Mouse (Mus musculus): Measurements from ENCODE around the gene Rft1. TPM values are rescaled to one million over a fixed set of nuclear protein-coding genes. Genes with fewer than 3 reads are reported as not detected.

Rft1 gene
- polyA plus RNA-seq, 1 experiment from 2014 or later: 10.3 TPM

- Histone ChIP-seq H3K27ac (replicated peaks) (no peak overlapping the region), H3K9ac (no peak overlapping the region), H3K4me2 (no peak overlapping the region), H3K4me3 (no peak overlapping the region), H3K27me3 (replicated peaks) (no peaks in the 10 kb centered on the region; the same call in 1 of the 2 replicates), H3K4me1 (0 out of 2 replicates have a peak, but pooled peaks cover 2% of the 10 kb centered on the region), H3K9me3 (no peaks in the 10 kb centered on the region), H3K36me3 (no peaks in the 10 kb centered on the region)
- no peak for ATAC-seq (ENCODE audit: extremely low read depth, insufficient number of reproducible peaks, low FRiP score, low TSS enrichment)
- WGBS: 56% methylated on average over 8 of the region's 8 CpGs
Measured at GRCm38 (mm10) chr14:30645066-30645465, 9.1 kb upstream of the Rft1 start.

- Histone ChIP-seq H3K9me3 (no peaks in the 10 kb centered on the region), H3K4me1 (0 out of 2 replicates have a peak, but pooled peaks cover 5% of the 10 kb centered on the region), H3K27me3 (replicated peaks) (no peaks in the 10 kb centered on the region; the same call in 1 of the 2 replicates), H3K9ac (no peak overlapping the region), H3K36me3 (no peaks in the 10 kb centered on the region), H3K4me3 (no peak overlapping the region), H3K4me2 (no peak overlapping the region), H3K27ac (replicated peaks) (no peak overlapping the region)
- ATAC-seq (ENCODE audit: extremely low read depth, insufficient number of reproducible peaks, low FRiP score, low TSS enrichment): no peak
- WGBS: 64% methylated on average over 1 of the region's 1 CpGs
Measured at GRCm38 (mm10) chr14:30646486-30646885, 7.7 kb upstream of the Rft1 start.

GRCm38 (mm10) chr14:30648478-30648877 lies 5.7 kb upstream of the Rft1 start:
- Histone ChIP-seq H3K4me1 (0 out of 2 replicates have a peak, but pooled peaks cover 5% of the 10 kb centered on the region), H3K27me3 (replicated peaks) (no peaks in the 10 kb centered on the region; the same call in 1 of the 2 replicates), H3K36me3 (no peaks in the 10 kb centered on the region), H3K4me3 (no peak overlapping the region), H3K9me3 (no peaks in the 10 kb centered on the region), H3K27ac (replicated peaks) (no peak overlapping the region), H3K4me2 (no peak overlapping the region), H3K9ac (no peak overlapping the region)
- ATAC-seq (ENCODE audit: extremely low read depth, insufficient number of reproducible peaks, low FRiP score, low TSS enrichment): no peak
- WGBS: 47% methylated on average over 3 of the region's 3 CpGs

DNA sequence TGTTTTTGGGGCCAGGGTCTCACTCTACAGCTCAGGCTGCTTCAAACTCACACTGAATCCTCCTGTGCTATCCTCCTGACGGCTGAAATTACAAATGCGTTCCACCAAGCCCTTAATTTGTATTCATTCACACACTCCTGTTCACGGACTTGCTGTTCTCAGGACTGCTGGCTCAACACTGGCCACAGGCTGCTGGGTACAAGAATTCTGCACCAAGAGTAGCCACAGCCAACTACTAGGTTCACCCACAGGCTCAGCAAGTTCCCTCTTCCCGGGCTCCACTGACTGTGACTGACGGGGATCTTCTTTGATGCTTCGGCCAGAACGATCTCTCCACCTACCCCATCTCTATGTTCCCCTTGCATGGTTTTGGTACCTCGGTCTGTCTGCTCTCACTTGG lies 4.4 kb upstream of the Rft1 start:
- Histone ChIP-seq H3K4me1 (peaks cover 7% of the 10 kb centered on the region), H3K27me3 (replicated peaks) (no peaks in the 10 kb centered on the region; the same call in 1 of the 2 replicates), H3K4me2 (no peak overlapping the region), H3K36me3 (no peaks in the 10 kb centered on the region), H3K27ac (replicated peaks) (no peak overlapping the region), H3K9me3 (no peaks in the 10 kb centered on the region), H3K9ac (no peak overlapping the region), H3K4me3 (no peak overlapping the region)
- 79% methylated on average over 8 of the region's 8 CpGs for WGBS
- ATAC-seq (ENCODE audit: extremely low read depth, insufficient number of reproducible peaks, low FRiP score, low TSS enrichment): no peak

DNA sequence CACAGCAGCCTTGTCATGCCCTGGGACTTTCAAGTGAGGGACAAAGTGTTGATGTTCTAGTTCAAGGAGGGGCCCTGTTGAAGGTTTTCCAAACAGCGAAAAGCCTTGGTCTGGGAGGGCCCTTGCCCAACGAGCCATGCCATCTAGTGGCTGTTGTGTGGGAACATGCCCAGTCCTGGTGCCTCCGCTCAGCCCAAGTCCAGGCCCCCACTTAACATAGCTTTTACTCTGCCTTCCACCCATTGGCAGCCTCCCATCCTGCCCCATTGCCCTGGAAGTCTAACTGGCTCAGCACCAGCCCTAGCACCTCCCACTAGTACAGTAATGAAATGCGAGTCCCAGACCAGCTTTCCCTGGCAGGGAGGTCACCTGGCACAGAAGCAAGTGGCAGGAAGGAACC lies 3.2 kb upstream of the Rft1 start:
- H3K27ac ChIP-seq (replicated peaks): no peak overlapping the region
- no peak overlapping the region for H3K9ac ChIP-seq
- no peaks in the 10 kb centered on the region for H3K9me3 ChIP-seq
- peak; percentile 69; the same call in 1 of the 2 replicates for ATAC-seq (ENCODE audit: extremely low read depth, insufficient number of reproducible peaks, low FRiP score, low TSS enrichment)
- no peaks in the 10 kb centered on the region; the same call in 1 of the 2 replicates for H3K27me3 ChIP-seq (replicated peaks)
- H3K4me1 ChIP-seq: peaks cover 11% of the 10 kb centered on the region
- WGBS: 9% methylated on average over 4 of the region's 4 CpGs
- H3K4me2 ChIP-seq: no peak overlapping the region
- H3K4me3 ChIP-seq: no peak overlapping the region
- no peaks in the 10 kb centered on the region for H3K36me3 ChIP-seq

GRCm38 (mm10) chr14:30654691-30655228 lies 600 bp downstream of the Rft1 start:
- ATAC-seq (ENCODE audit: extremely low read depth, insufficient number of reproducible peaks, low FRiP score, low TSS enrichment): no peak
- no peaks in the 10 kb centered on the region; the same call in 1 of the 2 replicates for H3K27me3 ChIP-seq (replicated peaks)

GRCm38 (mm10) chr14:30655531-30655930 lies 1.4 kb downstream of the Rft1 start:
- H3K4me1 ChIP-seq: peaks cover 9% of the 10 kb centered on the region
- H3K27ac ChIP-seq (replicated peaks): no peak overlapping the region
- H3K36me3 ChIP-seq: peaks cover 26% of the 10 kb centered on the region
- no peaks in the 10 kb centered on the region for H3K9me3 ChIP-seq
- H3K9ac ChIP-seq: no peak overlapping the region
- no peak overlapping the region for H3K4me3 ChIP-seq
- WGBS: 76% methylated on average over 1 of the region's 1 CpGs
- ATAC-seq (ENCODE audit: extremely low read depth, insufficient number of reproducible peaks, low FRiP score, low TSS enrichment): no peak
- no peaks in the 10 kb centered on the region for H3K27me3 ChIP-seq (replicated peaks)
- H3K4me2 ChIP-seq: no peak overlapping the region

More at GRCm38 (mm10) chr14:30654691-30655228, 600 bp downstream of the Rft1 start:
- WGBS: 49% methylated on average over 4 of the region's 4 CpGs
- H3K4me3 ChIP-seq: peak overlapping the region; percentile 73
- H3K4me2 ChIP-seq: peak overlapping the region; percentile 88
- no peaks in the 10 kb centered on the region for H3K9me3 ChIP-seq
- peak overlapping the region; percentile 95 for H3K9ac ChIP-seq
- peaks cover 18% of the 10 kb centered on the region for H3K36me3 ChIP-seq
- peak overlapping the region; percentile 86 for H3K27ac ChIP-seq (replicated peaks)
- peaks cover 9% of the 10 kb centered on the region for H3K4me1 ChIP-seq

- H3K9me3 ChIP-seq: no peaks in the 10 kb centered on the region
- no peak for ATAC-seq (ENCODE audit: extremely low read depth, insufficient number of reproducible peaks, low FRiP score, low TSS enrichment)
- H3K27ac ChIP-seq (replicated peaks): no peak overlapping the region
- H3K9ac ChIP-seq: no peak overlapping the region
- no peak overlapping the region for H3K4me2 ChIP-seq
- H3K36me3 ChIP-seq: peaks cover 93% of the 10 kb centered on the region
- WGBS: 66% methylated on average over 3 of the region's 3 CpGs
- no peak overlapping the region for H3K4me3 ChIP-seq
- no peaks in the 10 kb centered on the region for H3K4me1 ChIP-seq
- no peaks in the 10 kb centered on the region for H3K27me3 ChIP-seq (replicated peaks)
Measured at GRCm38 (mm10) chr14:30666061-30666460, 11.9 kb downstream of the Rft1 start.

DNA sequence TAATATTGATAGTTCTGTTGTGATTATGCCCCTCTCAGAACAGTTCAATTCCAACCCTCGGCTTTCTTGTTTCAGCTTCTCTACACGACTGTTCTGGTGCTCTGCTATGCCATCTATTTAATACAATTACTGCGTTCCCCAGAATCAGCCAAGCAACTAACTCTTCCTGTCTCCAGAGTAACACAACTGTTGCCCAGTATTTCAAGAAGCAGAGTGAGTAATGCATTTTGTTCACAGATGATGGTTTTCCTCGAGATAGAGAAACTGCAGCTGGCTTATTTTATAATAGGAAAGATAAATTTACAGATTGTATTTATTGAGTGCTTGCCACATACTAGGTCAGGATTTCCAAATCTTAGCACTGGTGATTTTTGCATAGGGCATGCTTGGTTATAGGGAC lies 12.4 kb downstream of the Rft1 start:
- peaks cover 89% of the 10 kb centered on the region for H3K36me3 ChIP-seq
- no peaks in the 10 kb centered on the region for H3K4me1 ChIP-seq
- no peak overlapping the region for H3K4me2 ChIP-seq
- no peak overlapping the region for H3K9ac ChIP-seq
- H3K4me3 ChIP-seq: no peak overlapping the region
- H3K27me3 ChIP-seq (replicated peaks): no peaks in the 10 kb centered on the region
- H3K27ac ChIP-seq (replicated peaks): no peak overlapping the region
- no peak for ATAC-seq (ENCODE audit: extremely low read depth, insufficient number of reproducible peaks, low FRiP score, low TSS enrichment)
- 81% methylated on average over 4 of the region's 4 CpGs for WGBS
- no peaks in the 10 kb centered on the region for H3K9me3 ChIP-seq

DNA sequence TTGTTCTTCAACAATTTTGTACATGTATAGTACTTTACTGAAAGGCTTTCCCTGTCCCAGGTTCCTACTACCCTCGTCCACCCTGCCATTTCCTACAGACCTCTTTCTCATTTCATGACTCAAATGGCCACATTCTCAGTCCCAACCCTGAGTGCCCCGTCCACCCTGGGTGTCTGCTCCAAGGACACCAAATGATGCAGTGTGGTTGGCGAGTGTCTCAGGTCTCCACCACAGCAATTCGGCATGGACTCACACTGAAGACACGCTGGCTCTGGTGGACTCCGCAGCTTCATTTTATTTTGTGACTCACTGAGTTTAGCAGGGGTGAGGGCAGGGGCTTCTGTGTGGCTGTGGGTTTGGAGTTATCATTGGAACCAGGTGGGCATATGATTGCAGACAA lies 16.0 kb downstream of the Rft1 start:
- Histone ChIP-seq H3K4me2 (no peak overlapping the region), H3K4me3 (no peak overlapping the region), H3K27ac (replicated peaks) (no peak overlapping the region), H3K36me3 (peaks cover 86% of the 10 kb centered on the region), H3K9ac (no peak overlapping the region), H3K27me3 (replicated peaks) (no peaks in the 10 kb centered on the region), H3K9me3 (no peaks in the 10 kb centered on the region), H3K4me1 (peaks cover 3% of the 10 kb centered on the region; the same call in 1 of the 2 replicates)
- no peak for ATAC-seq (ENCODE audit: extremely low read depth, insufficient number of reproducible peaks, low FRiP score, low TSS enrichment)
- 86% methylated on average over 6 of the region's 6 CpGs for WGBS

DNA sequence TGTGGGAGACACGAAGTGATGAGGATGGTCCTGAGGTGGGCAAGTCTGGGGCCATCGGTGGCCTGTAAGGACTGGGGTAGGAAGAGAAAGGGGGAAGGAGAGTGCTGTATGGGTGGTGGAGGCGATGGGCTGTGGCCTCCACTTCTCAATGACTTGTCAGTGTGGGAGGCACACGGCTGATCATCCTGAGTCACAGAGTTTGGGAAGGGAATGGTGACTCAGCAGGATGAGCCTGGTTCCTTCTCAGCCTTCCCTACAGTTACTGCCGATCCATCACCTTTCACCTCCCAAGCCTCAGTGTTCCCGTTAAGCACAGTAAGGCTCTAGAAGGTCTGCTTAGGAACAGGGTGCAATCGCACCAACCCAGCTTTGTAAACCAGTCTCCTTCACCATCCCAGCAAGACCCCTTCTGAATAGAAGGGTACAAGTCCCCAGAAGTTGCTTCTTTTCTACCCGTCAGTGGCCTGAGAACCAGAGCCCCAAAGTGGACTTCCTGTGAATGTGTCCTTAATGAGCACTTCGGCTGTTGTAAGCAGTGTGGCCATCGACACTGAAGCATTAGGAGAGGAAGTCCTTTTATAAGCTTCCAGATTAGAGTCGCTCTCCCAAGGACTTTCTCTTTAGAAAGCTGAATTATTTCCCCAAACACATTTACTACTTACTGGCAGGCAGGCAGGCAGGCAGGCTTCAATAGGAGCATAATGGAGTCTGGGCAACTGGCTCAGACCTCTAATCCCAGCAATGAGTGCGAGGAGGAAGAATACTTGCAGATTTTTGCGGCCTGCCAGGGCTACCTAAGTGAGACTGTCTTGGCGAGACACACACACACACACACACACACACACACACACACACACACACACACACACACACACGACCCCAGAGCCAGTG lies 17.2 kb downstream of the Rft1 start:
- ATAC-seq (ENCODE audit: extremely low read depth, insufficient number of reproducible peaks, low FRiP score, low TSS enrichment): no peak
- Histone ChIP-seq H3K9me3 (no peaks in the 10 kb centered on the region), H3K27ac (replicated peaks) (no peak overlapping the region), H3K9ac (no peak overlapping the region), H3K36me3 (peaks cover 83% of the 10 kb centered on the region), H3K4me1 (peaks cover 4% of the 10 kb centered on the region; the same call in 1 of the 2 replicates), H3K4me2 (no peak overlapping the region), H3K27me3 (replicated peaks) (no peaks in the 10 kb centered on the region), H3K4me3 (no peak overlapping the region)
- WGBS: 69% methylated on average over 15 of the region's 15 CpGs
